Mouse (Mus musculus): ENCODE measurements at regions not wholly inside any gene's neighbourhood (a gene's known extent, or its start where the extent isn't known, plus 50 kb on each side); places are given as distances from the start of the nearest gene placed in this dataset.

GRCm38 (mm10) chr17:81185685-81186084, 120.8 kb upstream of the Thumpd2 start:
- no peak for ATAC-seq (ENCODE audit: insufficient read depth)
- Histone ChIP-seq H3K36me3 (replicated peaks) (no peaks in the 10 kb centered on the region), H3K27me3 (no peaks in the 10 kb centered on the region), H3K4me3 (replicated peaks) (no peak overlapping the region), H3K4me2 (no peak overlapping the region), H3K27ac (replicated peaks) (no peak overlapping the region), H3K4me1 (replicated peaks) (no peaks in the 10 kb centered on the region), H3K9me3 (replicated peaks) (no peaks in the 10 kb centered on the region), H3K9ac (no peak overlapping the region)
- WGBS (ENCODE audit: insufficient replicate concordance), result 14% methylated on average over 1 of the region's 1 CpGs

- Histone ChIP-seq H3K9ac (no peak overlapping the region), H3K27ac (replicated peaks) (no peak overlapping the region), H3K4me3 (replicated peaks) (no peak overlapping the region), H3K27me3 (no peaks in the 10 kb centered on the region), H3K36me3 (replicated peaks) (no peaks in the 10 kb centered on the region), H3K9me3 (replicated peaks) (no peaks in the 10 kb centered on the region), H3K4me1 (replicated peaks) (peaks cover 4% of the 10 kb centered on the region; the same call in 1 of the 2 replicates), H3K4me2 (no peak overlapping the region)
- 69% methylated on average over 8 of the region's 8 CpGs for whole genome bisulfite sequencing (ENCODE audit: insufficient replicate concordance)
- ATAC-seq (ENCODE audit: insufficient read depth), result no peak
Observed at GRCm38 (mm10) chr17:81180813-81181424, 116.0 kb upstream of the Thumpd2 start.

GRCm38 (mm10) chr17:81176306-81176705, 111.4 kb upstream of the Thumpd2 start:
- peak overlapping the region; percentile 31; the same call in 1 of the 2 replicates for H3K27ac ChIP-seq (replicated peaks)
- H3K36me3 ChIP-seq (replicated peaks), result no peaks in the 10 kb centered on the region
- no peak overlapping the region for H3K9ac ChIP-seq
- H3K4me2 ChIP-seq, result no peak overlapping the region
- H3K9me3 ChIP-seq (replicated peaks), result no peaks in the 10 kb centered on the region
- H3K4me3 ChIP-seq (replicated peaks), result no peak overlapping the region
- ATAC-seq (ENCODE audit: insufficient read depth), result no peak
- WGBS (ENCODE audit: insufficient replicate concordance), result 65% methylated on average over 3 of the region's 3 CpGs
- peaks cover 4% of the 10 kb centered on the region; the same call in 1 of the 2 replicates for H3K4me1 ChIP-seq (replicated peaks)
- H3K27me3 ChIP-seq, result no peaks in the 10 kb centered on the region

- peak overlapping the region; percentile 34; the same call in 1 of the 2 replicates for H3K27ac ChIP-seq (replicated peaks)
- ATAC-seq (ENCODE audit: insufficient read depth), result peak; percentile 77
- WGBS (ENCODE audit: insufficient replicate concordance), result 37% methylated on average over 4 of the region's 4 CpGs
Observed at GRCm38 (mm10) chr17:81175877-81176276, 111.0 kb upstream of the Thumpd2 start.

GRCm38 (mm10) chr17:81172943-81173342, 108.1 kb upstream of the Thumpd2 start:
- H3K27ac ChIP-seq (replicated peaks), result no peak overlapping the region
- H3K9ac ChIP-seq, result no peak overlapping the region
- H3K27me3 ChIP-seq, result no peaks in the 10 kb centered on the region
- peaks cover 4% of the 10 kb centered on the region; the same call in 1 of the 2 replicates for H3K4me1 ChIP-seq (replicated peaks)
- no peak for ATAC-seq (ENCODE audit: insufficient read depth)
- no peak overlapping the region for H3K4me2 ChIP-seq
- H3K4me3 ChIP-seq (replicated peaks), result no peak overlapping the region
- H3K9me3 ChIP-seq (replicated peaks), result no peaks in the 10 kb centered on the region
- no peaks in the 10 kb centered on the region for H3K36me3 ChIP-seq (replicated peaks)
- 60% methylated on average over 3 of the region's 3 CpGs for WGBS (ENCODE audit: insufficient replicate concordance)

More at GRCm38 (mm10) chr17:81175877-81176276, 111.0 kb upstream of the Thumpd2 start:
- H3K36me3 ChIP-seq (replicated peaks), result no peaks in the 10 kb centered on the region
- H3K4me2 ChIP-seq, result no peak overlapping the region
- H3K9me3 ChIP-seq (replicated peaks), result no peaks in the 10 kb centered on the region
- no peak overlapping the region for H3K9ac ChIP-seq
- peaks cover 4% of the 10 kb centered on the region; the same call in 1 of the 2 replicates for H3K4me1 ChIP-seq (replicated peaks)
- no peak overlapping the region for H3K4me3 ChIP-seq (replicated peaks)
- H3K27me3 ChIP-seq, result no peaks in the 10 kb centered on the region

- no peaks in the 10 kb centered on the region for H3K27me3 ChIP-seq
- no peaks in the 10 kb centered on the region for H3K9me3 ChIP-seq (replicated peaks)
- ATAC-seq (ENCODE audit: insufficient read depth), result no peak
- H3K36me3 ChIP-seq (replicated peaks), result no peaks in the 10 kb centered on the region
- no peaks in the 10 kb centered on the region for H3K4me1 ChIP-seq (replicated peaks)
- H3K27ac ChIP-seq (replicated peaks), result no peak overlapping the region
- no peak overlapping the region for H3K4me3 ChIP-seq (replicated peaks)
- 68% methylated on average over 5 of the region's 5 CpGs for WGBS (ENCODE audit: insufficient replicate concordance)
- no peak overlapping the region for H3K4me2 ChIP-seq
- H3K9ac ChIP-seq, result no peak overlapping the region
Observed at GRCm38 (mm10) chr17:81169118-81169517, 104.2 kb upstream of the Thumpd2 start.

GRCm38 (mm10) chr17:81150730-81151129, 85.8 kb upstream of the Thumpd2 start:
- Histone ChIP-seq H3K4me1 (replicated peaks) (no peaks in the 10 kb centered on the region), H3K4me3 (replicated peaks) (no peak overlapping the region), H3K36me3 (replicated peaks) (no peaks in the 10 kb centered on the region), H3K9ac (no peak overlapping the region), H3K27ac (replicated peaks) (no peak overlapping the region), H3K27me3 (no peaks in the 10 kb centered on the region), H3K4me2 (no peak overlapping the region), H3K9me3 (replicated peaks) (no peaks in the 10 kb centered on the region)
- 69% methylated on average over 4 of the region's 4 CpGs for WGBS (ENCODE audit: insufficient replicate concordance)
- ATAC-seq (ENCODE audit: insufficient read depth), result no peak

GRCm38 (mm10) chr17:81134702-81135101, 69.8 kb upstream of the Thumpd2 start:
- H3K9me3 ChIP-seq (replicated peaks), result no peaks in the 10 kb centered on the region
- H3K27ac ChIP-seq (replicated peaks), result no peak overlapping the region
- no peak overlapping the region for H3K9ac ChIP-seq
- H3K4me1 ChIP-seq (replicated peaks), result no peaks in the 10 kb centered on the region
- no peaks in the 10 kb centered on the region for H3K36me3 ChIP-seq (replicated peaks)
- 64% methylated on average over 6 of the region's 6 CpGs for WGBS (ENCODE audit: insufficient replicate concordance)
- no peak overlapping the region for H3K4me2 ChIP-seq
- H3K4me3 ChIP-seq (replicated peaks), result no peak overlapping the region
- ATAC-seq (ENCODE audit: insufficient read depth), result no peak
- no peaks in the 10 kb centered on the region for H3K27me3 ChIP-seq

GRCm38 (mm10) chr17:81133227-81133626, 68.3 kb upstream of the Thumpd2 start:
- Histone ChIP-seq H3K9ac (no peak overlapping the region), H3K4me1 (replicated peaks) (no peaks in the 10 kb centered on the region), H3K4me2 (no peak overlapping the region), H3K27ac (replicated peaks) (no peak overlapping the region), H3K9me3 (replicated peaks) (no peaks in the 10 kb centered on the region), H3K36me3 (replicated peaks) (no peaks in the 10 kb centered on the region), H3K4me3 (replicated peaks) (no peak overlapping the region), H3K27me3 (no peaks in the 10 kb centered on the region)
- ATAC-seq (ENCODE audit: insufficient read depth), result no peak
- WGBS (ENCODE audit: insufficient replicate concordance), result 36% methylated on average over 4 of the region's 4 CpGs
